Mouse (Mus musculus) gastrocnemius, adult 18-20 months (tissue): ENCODE measurements around the gene Tgfbr1. TPM values are rescaled to one million over a fixed set of nuclear protein-coding genes. Genes with fewer than 3 reads are reported as not detected.

Experiments
- DNase-seq: peaks from one replicate; pipeline ENCODE4 v3.0.0; 2021; ENCODE audit warnings: low spot score
- total RNA-seq, 2 experiments: library from RNA; stranded (reverse); gene quantifications; 2 replicates each; pipeline ENCODE4 v1.2.3; 2021

The Tgfbr1 gene
- total RNA-seq, 2 experiments from 2014 or later = 21.5 to 24.3 TPM

DNA sequence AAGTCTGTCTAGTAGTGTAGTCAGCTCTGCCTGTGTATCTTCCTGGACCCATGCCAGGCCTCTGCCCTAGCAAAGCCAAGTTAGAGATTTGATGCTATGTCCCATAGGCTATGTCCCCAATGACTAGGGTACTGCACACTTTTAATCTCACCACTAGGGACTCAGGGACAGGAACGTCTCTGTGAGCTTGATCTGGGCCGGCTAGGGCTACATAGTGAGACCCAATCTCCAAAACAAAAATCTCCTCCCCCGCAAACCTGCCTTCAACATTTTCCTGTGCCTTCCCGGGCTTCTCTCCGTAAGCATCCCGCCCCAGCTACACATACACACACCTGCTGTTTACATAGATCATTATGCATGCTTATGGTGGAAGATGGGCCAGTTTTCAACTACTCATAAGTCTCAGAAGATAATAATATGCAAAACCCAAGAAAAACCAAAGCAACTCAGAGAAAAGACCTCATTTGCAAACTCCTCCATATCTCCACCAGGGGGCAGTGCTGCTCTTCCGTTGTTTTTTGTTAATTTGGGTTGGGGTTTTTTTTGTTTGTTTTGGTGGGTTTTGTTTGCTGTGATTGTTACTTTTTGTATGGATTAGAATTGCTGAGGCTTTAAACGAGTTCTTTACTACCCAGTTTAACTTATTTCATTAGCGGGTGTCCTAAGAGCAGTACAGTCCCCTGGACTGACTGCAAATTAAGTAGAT lies 66.4 kb downstream of the Tgfbr1 start:
- DNase-seq = no peak

- DNase-seq = no peak
Measured at GRCm38 (mm10) chr4:47420191-47420590, 67.2 kb downstream of the Tgfbr1 start.

GRCm38 (mm10) chr4:47422194-47422593 lies 69.2 kb downstream of the Tgfbr1 start:
- DNase-seq = no peak

DNA sequence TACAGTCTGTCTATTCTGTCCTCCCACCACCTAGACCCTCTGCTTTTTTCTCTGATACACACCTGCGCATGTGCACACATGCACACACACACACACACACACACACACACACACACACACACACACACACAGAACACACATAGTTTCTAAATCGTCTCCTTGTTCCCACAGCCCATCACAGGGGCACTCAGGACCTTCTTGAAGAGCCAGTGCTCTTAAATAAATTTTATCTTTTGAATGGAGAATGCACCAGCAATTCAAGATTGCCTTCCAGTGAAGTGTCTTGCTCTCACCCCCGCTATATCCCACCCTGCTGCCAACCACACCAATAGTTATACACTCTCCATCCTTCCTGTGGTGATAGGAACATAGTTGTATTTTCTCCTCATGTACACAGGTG lies 69.9 kb downstream of the Tgfbr1 start:
- DNase-seq = no peak

DNA sequence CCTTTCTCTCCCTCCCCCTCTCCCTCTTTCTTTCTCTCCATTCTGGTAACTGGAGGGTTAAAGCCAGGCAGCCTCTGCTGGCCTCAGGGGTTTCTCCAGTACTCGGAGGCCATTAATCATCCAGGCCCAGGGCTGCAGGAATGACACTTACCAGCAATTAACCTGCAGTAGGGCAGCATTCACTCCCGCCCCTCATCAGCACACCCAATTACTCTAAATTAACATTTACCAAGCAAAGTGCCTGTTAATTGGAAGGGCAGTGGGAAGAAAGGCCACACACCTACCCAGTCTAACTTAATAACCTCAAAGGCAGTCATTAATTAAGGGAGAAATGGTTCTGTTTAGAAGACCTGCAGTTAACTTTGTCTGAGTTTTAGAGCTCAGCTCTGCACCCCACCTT lies 71.4 kb downstream of the Tgfbr1 start:
- no peak for DNase-seq

- DNase-seq = no peak
Measured at GRCm38 (mm10) chr4:47425247-47425830, 72.3 kb downstream of the Tgfbr1 start.

DNA sequence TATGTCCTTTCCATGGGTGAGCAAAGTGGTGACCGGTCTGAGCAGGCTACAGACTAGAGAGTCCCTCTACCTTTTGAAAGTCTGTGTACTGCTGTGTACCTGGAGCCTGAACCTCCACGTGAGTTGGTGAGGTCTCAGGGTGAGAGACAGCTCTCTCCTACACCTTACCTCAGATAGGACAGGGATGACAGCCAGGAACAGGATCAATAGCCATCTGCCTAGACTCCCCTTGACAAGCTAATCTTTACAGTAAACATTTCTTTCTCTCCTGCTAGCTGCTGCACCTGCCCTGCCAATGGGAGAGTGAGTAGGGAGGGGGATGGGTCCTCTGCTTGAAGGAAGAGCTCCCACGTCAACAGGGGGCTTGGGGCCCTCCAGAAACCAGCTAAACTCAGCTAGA lies 74.6 kb downstream of the Tgfbr1 start:
- DNase-seq = no peak

DNA sequence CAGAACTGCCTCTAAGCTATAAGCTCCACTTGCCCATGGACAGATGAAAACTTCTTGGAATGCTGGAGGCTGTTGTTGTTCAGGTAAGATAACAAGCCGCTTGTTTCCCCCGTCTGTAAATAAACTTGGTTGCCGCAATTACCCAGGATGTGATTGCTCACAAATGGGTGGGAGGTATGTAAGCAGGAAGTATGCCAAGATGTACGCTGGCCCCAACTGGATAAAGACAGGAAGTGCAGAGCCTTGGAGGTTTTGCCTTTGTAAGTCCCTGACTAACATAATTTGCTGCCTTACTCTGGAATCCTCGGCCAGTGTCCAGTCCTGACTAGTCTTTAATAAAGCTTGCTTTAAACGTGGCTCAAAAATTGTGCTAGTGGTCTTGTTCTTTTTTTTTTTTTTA lies 77.5 kb downstream of the Tgfbr1 start:
- no peak for DNase-seq

- no peak for DNase-seq
Measured at GRCm38 (mm10) chr4:47431081-47431480, 78.1 kb downstream of the Tgfbr1 start.

- no peak for DNase-seq
Measured at GRCm38 (mm10) chr4:47432766-47433165, 79.7 kb downstream of the Tgfbr1 start.

- no peak for DNase-seq
Measured at GRCm38 (mm10) chr4:47435131-47435530, 82.1 kb downstream of the Tgfbr1 start.

DNA sequence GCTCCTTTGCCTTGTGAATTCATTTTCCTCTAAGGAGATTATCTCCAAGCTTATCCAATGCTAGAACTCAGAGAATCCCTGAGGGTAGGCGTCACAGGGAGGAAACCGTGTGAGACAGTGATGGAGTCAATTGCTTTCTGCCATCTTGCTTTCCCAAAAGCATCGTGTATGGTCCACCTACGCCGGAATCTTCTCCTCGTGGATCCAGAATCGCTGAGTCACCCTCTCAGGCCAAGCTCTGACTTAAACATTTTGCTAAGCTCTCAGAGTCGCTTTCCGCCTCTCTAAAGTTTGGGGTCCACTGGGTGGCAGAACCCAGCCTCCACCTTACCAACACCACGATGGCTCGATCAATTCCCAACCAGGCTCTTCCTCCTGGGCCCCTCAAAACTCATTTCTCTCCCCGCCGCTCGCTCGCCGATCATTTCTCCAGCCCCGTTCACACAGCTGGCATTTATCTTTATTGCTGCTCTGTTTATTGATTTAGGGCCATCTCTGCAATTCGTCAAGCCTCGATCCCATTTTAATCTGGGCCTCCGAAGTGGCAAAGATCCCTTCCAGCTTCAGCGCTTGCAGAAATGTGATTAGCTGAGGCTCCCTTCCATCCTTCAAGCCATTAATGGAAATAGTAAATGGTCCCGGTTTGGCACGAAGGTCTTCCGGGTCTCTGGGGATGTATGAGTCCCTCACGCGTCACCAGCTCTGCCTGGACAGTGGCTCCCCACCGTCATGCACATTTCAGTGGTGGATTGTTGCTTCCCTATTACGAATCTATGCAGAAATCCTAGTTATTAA lies 82.7 kb downstream of the Tgfbr1 start:
- DNase-seq = no peak

DNA sequence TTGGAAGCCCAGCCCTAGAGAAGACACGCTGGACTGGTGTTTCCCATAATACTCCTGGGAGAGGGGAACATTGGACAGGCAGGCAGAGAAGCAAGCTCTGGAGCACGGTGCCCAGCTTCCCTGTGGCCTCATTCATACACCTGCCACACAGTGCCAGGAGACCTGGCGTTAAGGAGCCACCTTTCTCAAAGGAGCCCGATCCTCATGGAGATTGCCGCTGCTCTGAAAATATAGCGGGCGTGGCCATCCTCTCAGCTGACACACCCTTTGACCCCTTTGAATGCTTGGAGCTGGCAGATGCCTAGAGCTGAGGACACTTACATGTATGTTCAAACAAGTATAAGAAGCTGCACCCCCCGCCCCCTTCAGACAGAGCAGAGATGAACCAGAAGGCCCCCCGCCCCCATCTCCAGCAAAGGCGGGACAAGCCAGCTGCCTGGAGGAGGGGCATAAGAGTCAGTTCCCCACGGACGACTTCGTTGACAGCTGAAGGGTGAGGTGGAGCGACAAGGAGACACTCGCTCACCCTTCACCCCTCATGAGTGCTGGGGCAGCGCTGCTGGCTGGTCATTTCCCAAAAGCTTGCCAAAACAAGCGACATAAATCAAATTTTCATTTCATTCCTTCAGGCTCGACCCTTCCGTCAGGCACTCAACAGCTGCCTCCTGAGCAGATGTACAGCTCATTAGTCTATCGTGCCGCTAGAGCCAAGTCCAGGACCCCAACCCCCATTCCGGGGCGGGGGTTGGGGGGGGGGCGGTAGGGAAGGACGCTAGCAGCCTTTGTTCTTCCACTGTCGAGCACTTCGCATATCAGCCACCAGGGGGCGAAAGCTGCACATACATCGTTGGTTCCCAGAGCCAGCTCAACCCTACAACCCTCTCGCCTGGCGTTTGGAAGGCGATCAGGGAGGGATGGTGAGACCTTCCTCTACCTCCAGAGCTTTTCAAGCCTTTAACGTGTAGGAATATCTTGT lies 84.6 kb downstream of the Tgfbr1 start:
- DNase-seq = peak; percentile 80

GRCm38 (mm10) chr4:47438956-47439355 lies 85.9 kb downstream of the Tgfbr1 start:
- no peak for DNase-seq

DNA sequence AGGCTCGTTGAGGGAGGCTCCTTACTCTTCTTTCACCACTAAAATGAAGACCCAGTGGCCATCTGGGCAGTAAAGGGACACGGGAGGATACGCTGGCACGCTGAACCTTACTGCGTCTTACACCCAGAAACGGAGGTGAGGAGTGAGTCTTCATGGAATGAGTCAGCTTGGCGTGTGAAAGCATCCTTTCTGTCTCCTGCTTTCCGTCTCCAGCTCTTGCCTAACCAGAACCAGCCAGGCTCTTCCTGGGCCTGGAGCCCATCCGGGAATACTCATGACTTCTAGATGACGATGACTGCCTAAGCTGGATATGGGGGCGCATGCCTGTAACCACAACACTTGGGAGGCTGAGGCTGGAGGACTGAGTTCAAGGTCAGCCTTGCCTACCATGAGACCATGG lies 87.9 kb downstream of the Tgfbr1 start:
- no peak for DNase-seq

DNA sequence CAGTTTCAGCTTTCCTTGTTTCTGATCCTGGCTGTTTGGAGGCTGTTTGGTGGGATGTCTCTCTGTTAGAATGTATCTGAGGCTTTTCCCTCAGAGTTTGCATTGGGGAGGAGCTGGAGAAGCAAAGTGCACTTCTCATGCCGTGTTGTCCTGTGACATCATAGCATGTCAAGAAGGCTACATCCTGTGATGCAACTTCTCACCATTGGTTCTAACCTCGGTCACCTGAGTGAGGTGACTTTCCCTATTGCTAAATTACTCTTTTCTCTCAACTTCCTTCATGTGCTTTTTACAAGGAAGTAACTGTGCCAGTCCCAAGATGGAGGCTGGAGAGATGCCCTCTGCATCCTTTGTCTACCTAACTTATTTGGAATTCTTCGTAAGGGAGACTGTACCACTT lies 95.5 kb downstream of the Tgfbr1 start:
- no peak for DNase-seq

DNA sequence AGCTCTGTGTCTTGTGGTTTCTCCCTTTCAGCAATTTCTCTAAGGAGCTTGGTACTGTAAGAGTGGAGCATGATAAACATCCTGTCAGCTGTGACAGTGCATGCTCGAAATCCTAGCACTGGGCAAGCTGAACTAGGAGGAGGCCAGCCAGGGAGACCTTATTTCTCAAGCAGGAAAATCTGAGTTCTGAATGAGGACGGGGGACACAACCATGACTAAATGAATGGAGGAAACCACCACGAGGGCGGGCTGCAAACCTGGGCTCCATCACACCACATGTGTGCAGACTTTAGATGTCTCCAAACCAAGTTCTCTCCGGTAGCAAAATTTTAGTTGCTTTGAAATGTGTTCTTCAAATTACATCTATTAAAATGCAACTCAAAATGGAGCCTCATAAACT lies 96.1 kb downstream of the Tgfbr1 start:
- no peak for DNase-seq

DNA sequence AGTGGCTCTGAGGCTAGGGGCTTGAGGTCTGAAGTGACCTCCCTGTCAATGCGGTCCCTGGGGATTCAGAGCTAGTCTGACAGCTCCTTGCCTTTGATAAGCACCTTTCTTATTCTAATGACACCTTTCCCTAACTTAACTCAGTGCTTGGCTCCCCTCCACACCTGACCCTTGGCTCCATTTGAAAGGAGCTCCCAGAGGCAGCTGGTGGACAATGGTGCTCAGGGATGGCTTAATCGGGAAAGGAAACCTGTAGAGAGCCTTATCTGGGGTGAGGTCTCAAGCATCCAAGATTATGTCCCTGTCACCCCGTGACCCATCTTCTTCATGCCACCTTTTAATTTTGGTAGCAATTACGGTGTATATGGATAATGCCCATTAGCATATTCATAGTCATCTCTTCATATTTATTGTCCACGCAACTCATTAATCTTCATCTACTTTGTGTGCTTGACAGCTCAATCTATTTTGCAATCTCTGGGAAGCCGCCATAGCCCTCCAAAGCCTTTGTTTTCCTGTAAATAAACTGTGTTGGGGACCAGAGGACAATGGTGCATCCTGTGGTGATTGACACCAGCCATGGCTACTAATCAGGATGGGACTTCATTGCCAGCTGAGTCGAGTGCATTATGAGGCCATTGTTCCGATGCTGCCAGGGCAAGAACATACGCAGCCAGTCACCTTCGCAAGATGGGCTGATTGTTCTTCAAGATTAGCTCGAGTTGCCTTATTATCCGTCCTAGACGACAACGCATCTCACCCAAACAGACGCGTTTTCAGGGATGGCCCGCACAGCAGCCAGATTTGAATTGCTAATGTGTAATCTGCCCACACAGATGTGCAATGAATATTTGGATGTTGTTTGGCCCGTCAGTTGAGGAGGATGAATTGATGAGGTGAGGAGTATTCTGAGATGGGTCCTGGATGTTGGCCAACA lies 96.8 kb downstream of the Tgfbr1 start:
- no peak for DNase-seq
